Mouse (Mus musculus) lung, postnatal 0 days (tissue): ENCODE measurements around the gene Ctdnep1.

ENCODE experiments used
- CTCF ChIP-seq: IDR thresholded peaks from 2 replicates; pipeline ENCODE4 v1.5.1; 2016; ENCODE audit warnings: antibody characterized with exemption, mild to moderate bottlenecking
- EP300 ChIP-seq: IDR thresholded peaks from 2 replicates; pipeline ENCODE4 v1.6.1; 2016; ENCODE audit warnings: antibody characterized with exemption, mild to moderate bottlenecking, control low read depth

DNA sequence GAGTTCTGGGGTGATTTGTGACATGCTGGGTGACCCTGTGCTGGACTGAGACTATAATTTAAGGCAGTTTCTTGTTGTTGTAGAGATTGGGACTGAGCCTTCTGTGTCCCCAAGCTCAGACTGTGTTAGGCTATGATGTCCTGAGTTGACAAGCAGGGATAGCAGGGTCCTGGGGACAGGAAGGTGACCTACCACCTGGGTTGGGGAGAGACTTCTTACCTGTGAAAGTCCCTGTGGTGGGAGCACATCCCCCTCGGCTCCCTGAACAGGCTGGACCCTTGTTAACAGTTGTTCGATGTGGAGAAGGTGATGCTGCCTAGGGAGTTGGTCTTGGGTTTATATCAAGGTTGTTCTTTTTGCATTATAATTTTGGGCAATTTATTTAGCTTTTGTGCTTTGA, 21.5 kb downstream of the Ctdnep1 start:
- TF ChIP-seq EP300, result no peak
- TF ChIP-seq CTCF, result no peak
